ENCODE assay signal across 7 mouse cellular contexts in genomic region chr7:132720562-132720961, GRCm38 (mm10).
A peak's percentile ranks its signal among the peaks of the same experiment; 100 is the strongest.
DNase-seq lines count a peak whose midpoint lies in the region; ATAC-seq and TF ChIP-seq lines count a peak whose summit lies in the region.

No protein-coding gene starts in this region.

- no peak for TF ChIP-seq CTCF in lung, adult 2 months (IDR thresholded peaks at IDR 0.05; ENCODE audit: insufficient read depth, low read length)
- no peak for TF ChIP-seq CTCF in cerebellum, adult 2 months (IDR thresholded peaks at IDR 0.05; ENCODE audit: borderline replicate concordance, insufficient read depth, low read depth, low read length)

- ATAC-seq in lung, embryonic 15.5 days (ENCODE audit: borderline replicate concordance, extremely low read depth, low FRiP score, low TSS enrichment) = no peak
- peak; percentile 74 for ATAC-seq in forebrain, embryonic 15.5 days (replicated peaks)

- 0 out of 2 replicates have a peak overlapping the region, but pooled peaks have one; percentile 5 for H3K27ac ChIP-seq in lung, embryonic 15.5 days
- H3K27ac ChIP-seq in cerebellum, adult 2 months (ENCODE audit: insufficient read depth, low read length) = peak overlapping the region; percentile 87
- peak overlapping the region; percentile 51 for H3K27ac ChIP-seq in forebrain, embryonic 15.5 days (replicated peaks)

- H3K4me1 ChIP-seq in lung, embryonic 15.5 days = peaks cover 29% of the 10 kb centered on the region
- peaks cover 27% of the 10 kb centered on the region for H3K4me1 ChIP-seq in lung, adult 2 months (ENCODE audit: control insufficient read depth, insufficient read depth, low read length)
- H3K4me1 ChIP-seq in cerebellum, adult 2 months (ENCODE audit: control insufficient read depth, insufficient read depth, low read length) = peaks cover 61% of the 10 kb centered on the region
- H3K4me1 ChIP-seq in forebrain, embryonic 15.5 days = peaks cover 54% of the 10 kb centered on the region

- no peaks in the 10 kb centered on the region for H3K9me3 ChIP-seq in lung, embryonic 15.5 days
- H3K9me3 ChIP-seq in forebrain, embryonic 15.5 days = no peaks in the 10 kb centered on the region

- no peak overlapping the region for H3K9ac ChIP-seq in lung, embryonic 15.5 days
- no peak overlapping the region for H3K9ac ChIP-seq in forebrain, embryonic 15.5 days (replicated peaks)

- H3K4me3 ChIP-seq in lung, embryonic 15.5 days = no peak overlapping the region
- no peak overlapping the region for H3K4me3 ChIP-seq in lung, adult 2 months (replicated peaks; ENCODE audit: extremely low read depth, low read depth, low read length)
- H3K4me3 ChIP-seq in cerebellum, adult 2 months (replicated peaks; ENCODE audit: insufficient read depth, low read depth, low read length) = no peak overlapping the region
- no peak overlapping the region for H3K4me3 ChIP-seq in forebrain, embryonic 15.5 days

- no peaks in the 10 kb centered on the region for H3K36me3 ChIP-seq in lung, embryonic 15.5 days
- H3K36me3 ChIP-seq in forebrain, embryonic 15.5 days = no peaks in the 10 kb centered on the region

- H3K4me2 ChIP-seq in lung, embryonic 15.5 days = no peak overlapping the region
- H3K4me2 ChIP-seq in forebrain, embryonic 15.5 days (replicated peaks) = no peak overlapping the region

- no peak for DNase-seq in lung, adult 2 months
- peak; percentile 81 to 83 for DNase-seq in cerebellum, adult 2 months
- peak; percentile 55 for DNase-seq in right cerebral cortex, postnatal 25 days
- DNase-seq in kidney, adult 8-10 months = no peak
- no peak for DNase-seq in heart, postnatal 10 days

- H3K27me3 ChIP-seq in lung, embryonic 15.5 days = no peaks in the 10 kb centered on the region
- no peaks in the 10 kb centered on the region for H3K27me3 ChIP-seq in cerebellum, adult 2 months (ENCODE audit: control insufficient read depth, insufficient read depth, low read length)
- H3K27me3 ChIP-seq in forebrain, embryonic 15.5 days = no peaks in the 10 kb centered on the region

- intact Hi-C loops in heart, postnatal 10 days (cut with DNase I) = no loop called here

- WGBS in lung, embryonic 15.5 days = 77% methylated on average over 8 of the region's 8 CpGs
- 78% methylated on average over 8 of the region's 8 CpGs for WGBS in lung, adult 2 months
- 12% methylated on average over 8 of the region's 8 CpGs for WGBS in cerebellum, adult 2 months
- WGBS in forebrain, embryonic 15.5 days = 51% methylated on average over 8 of the region's 8 CpGs

- TF ChIP-seq POLR2A in lung, adult 2 months (IDR thresholded peaks at IDR 0.05; ENCODE audit: borderline replicate concordance, extremely low read depth, low read depth, low read length) = no peak
- no peak for TF ChIP-seq POLR2A in cerebellum, adult 2 months (IDR thresholded peaks at IDR 0.05; ENCODE audit: borderline replicate concordance, insufficient read depth, low read length)

Comparison
In these comparisons a context has a peak if more than half of its experiments do, and no peak if none do; other contexts are left out.
1. H3K27ac ChIP-seq: peak in every context shown above with its lines; median percentile 87 in cerebellum, adult 2 months; 51 in forebrain, embryonic 15.5 days; 5 in lung, embryonic 15.5 days.
2. DNase-seq: peak in cerebellum, adult 2 months (2 of 2) and right cerebral cortex, postnatal 25 days (single experiment); none in lung, adult 2 months (single experiment), kidney, adult 8-10 months (0 of 2) and heart, postnatal 10 days (0 of 2).